Mouse (Mus musculus) brain, embryonic 14.5 days (tissue): ENCODE results near the gene Grcc10.
A peak's percentile ranks its signal among the peaks of the same experiment; 100 is the strongest.

Experiments used
- CTCF ChIP-seq: fragments of 200-500 bp; IDR thresholded peaks from 2 replicates; pipeline ENCODE4 v1.5.1; 2012; ENCODE audit warnings: inconsistent platforms, mild to moderate bottlenecking, moderate library complexity, borderline replicate concordance; ENCODE audit not compliant: insufficient read depth, insufficient read length; ENCODE audit errors: extremely low read depth
- POLR2A ChIP-seq: fragments of 200-500 bp; IDR thresholded peaks from 2 replicates; pipeline ENCODE4 v1.6.1; 2012; ENCODE audit warnings: mild to moderate bottlenecking, inconsistent platforms, borderline replicate concordance; ENCODE audit not compliant: poor library complexity, insufficient read depth, insufficient read length, severe bottlenecking; ENCODE audit errors: extremely low read depth

- TF ChIP-seq CTCF (0 out of 2 replicates have a peak, but pooled peaks have one; percentile 11), POLR2A (no peak)
Measured at GRCm38 (mm10) chr6:124779984-124780416, 38.8 kb upstream of the Grcc10 start.
